Mouse (Mus musculus): ENCODE measurements around the gene Bhlhe41.

The Bhlhe41 gene

DNA sequence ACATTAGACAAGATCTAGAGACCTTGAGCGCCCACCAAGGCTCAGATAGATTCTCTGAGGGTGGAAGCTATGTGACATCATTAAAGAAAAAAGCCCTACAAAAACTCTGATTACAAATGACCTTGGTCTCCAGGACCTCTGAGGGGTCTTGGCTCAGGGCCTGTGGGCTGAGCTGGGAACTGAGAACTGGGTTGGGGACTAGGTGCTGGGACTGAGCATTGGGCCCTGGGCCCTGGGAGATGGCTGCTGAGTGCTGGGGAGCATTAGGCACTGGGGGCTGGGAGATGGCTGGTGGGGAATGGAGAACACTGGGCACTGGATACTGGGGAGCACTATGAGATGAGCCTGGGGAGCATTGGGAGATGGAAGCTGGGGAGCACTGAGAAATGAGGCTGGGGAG lies 19.3 kb downstream of the Bhlhe41 start:
- DNase-seq (ENCODE audit: extremely low spot score, low read depth, low spot score), result no peak

DNA sequence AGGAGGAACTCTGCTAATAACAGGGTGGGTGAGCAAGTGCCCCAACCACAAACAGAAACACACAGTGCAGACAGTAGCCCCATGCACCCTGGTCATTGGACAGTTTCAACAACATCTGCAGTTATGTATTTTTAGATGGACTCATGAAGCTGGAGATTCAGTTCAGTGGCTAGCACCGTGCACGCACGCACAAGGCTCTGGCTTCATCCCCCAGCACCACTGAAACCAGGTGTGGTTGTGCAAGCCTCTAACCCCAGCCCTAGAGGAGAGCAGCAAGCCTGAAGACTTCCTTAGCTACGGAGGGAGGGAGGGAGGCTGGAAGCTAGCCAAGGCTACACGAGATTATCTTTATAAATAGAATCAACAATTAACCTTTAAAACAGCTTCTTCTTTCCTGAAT lies 19.7 kb downstream of the Bhlhe41 start:
- DNase-seq (ENCODE audit: extremely low spot score, low read depth, low spot score), result no peak

- no peak for DNase-seq (ENCODE audit: extremely low spot score, low read depth, low spot score)
These were observed 30.0 kb downstream of the Bhlhe41 start for GRCm38 (mm10) chr6:145835359-145835758.

GRCm38 (mm10) chr6:145832927-145833326 lies 32.4 kb downstream of the Bhlhe41 start:
- no peak for DNase-seq (ENCODE audit: extremely low spot score, low read depth, low spot score)

- DNase-seq (ENCODE audit: extremely low spot score, low read depth, low spot score), result no peak
These were observed 34.7 kb downstream of the Bhlhe41 start for GRCm38 (mm10) chr6:145830617-145831016.

DNA sequence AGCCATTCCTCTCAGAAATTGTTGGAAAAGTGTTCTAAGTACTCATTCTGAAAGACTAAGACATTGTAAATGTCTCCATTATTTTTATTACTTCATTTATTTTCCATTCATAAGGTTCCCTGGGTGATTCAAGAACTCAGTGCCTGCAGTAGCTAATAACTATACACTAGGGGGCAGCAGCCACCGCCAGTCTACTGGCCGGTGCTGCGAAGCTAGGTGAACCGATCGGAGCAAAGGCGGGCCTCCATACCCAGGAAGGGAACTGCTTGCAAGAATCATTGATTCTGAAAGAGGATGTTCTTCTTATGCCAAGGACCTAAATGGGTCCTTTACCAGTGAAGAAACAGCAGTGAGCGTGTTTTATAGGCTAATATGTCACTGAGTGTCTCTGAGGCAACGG lies 35.2 kb downstream of the Bhlhe41 start:
- no peak for DNase-seq (ENCODE audit: extremely low spot score, low read depth, low spot score)

DNA sequence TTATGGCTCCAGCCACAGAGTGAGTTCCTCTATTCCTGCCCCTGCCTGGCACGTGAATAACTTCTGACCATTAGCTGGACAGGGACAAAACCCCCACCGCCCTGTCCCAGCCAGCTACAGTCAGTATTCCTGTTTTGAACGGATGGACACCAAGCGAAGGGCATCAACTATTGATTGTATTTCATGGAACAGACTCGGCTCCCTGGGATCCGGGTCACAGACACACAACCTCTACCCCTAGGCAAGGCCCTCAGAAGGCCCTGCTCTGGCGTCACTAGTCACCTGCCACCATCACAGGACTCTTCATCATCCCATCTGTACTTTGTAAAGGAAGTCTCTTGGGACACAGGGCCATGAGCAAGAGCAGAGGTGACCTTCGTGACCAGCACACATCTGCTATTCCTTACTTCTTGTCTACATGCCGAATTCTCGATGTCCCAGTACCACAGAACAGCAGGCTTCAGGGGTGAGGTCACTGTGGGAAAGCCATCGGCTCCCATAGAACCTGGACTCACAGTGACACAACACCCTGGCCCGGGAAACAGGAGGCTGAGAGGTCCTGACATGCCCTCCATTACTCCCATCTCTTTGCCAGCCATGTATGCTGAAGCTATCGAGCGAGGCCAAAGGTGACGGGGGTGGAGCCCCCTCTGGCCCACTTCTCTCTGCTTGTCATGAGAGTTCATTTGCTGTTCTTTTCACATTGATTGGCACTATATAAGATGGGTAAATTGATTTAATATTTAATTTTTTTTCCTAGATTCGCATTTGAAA lies 36.1 kb downstream of the Bhlhe41 start:
- DNase-seq (ENCODE audit: extremely low spot score, low read depth, low spot score), result no peak

- no peak for DNase-seq (ENCODE audit: extremely low spot score, low read depth, low spot score)
These were observed 39.1 kb downstream of the Bhlhe41 start for GRCm38 (mm10) chr6:145826305-145826704.

DNA sequence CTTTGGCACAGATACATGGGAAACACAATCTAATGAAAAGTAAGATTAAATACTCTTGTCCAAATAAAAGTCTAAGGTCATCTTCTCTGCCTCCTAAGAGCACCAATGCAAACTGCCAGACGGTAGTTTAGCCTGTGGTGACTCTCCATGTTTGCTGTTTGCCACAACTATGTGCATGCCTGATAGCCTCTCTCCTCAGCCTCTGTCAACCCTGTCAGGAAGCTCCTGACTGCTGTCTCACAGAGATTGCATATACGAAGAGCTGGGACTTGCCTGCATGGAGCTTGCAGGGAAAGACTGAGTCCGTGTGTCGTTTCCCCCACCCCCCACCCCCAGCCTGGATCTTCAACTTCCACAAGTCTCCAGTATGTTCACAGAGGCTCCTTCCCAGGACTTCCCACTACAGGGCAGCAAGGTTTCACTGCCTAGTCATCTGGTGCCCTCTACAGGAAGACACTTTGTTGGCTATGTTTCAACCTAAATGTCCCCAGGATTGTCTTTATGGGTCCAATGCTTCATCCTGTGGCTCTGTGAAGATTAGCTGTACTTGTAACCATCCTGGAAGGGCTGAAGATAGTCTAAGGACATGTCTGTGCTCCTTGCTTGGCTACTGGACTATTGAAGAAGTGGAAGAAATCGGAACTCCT lies 41.6 kb downstream of the Bhlhe41 start:
- DNase-seq (ENCODE audit: extremely low spot score, low read depth, low spot score), result no peak

GRCm38 (mm10) chr6:145823103-145823502 lies 42.3 kb downstream of the Bhlhe41 start:
- no peak for DNase-seq (ENCODE audit: extremely low spot score, low read depth, low spot score)

GRCm38 (mm10) chr6:145822218-145822617 lies 43.1 kb downstream of the Bhlhe41 start:
- no peak for DNase-seq (ENCODE audit: extremely low spot score, low read depth, low spot score)

DNA sequence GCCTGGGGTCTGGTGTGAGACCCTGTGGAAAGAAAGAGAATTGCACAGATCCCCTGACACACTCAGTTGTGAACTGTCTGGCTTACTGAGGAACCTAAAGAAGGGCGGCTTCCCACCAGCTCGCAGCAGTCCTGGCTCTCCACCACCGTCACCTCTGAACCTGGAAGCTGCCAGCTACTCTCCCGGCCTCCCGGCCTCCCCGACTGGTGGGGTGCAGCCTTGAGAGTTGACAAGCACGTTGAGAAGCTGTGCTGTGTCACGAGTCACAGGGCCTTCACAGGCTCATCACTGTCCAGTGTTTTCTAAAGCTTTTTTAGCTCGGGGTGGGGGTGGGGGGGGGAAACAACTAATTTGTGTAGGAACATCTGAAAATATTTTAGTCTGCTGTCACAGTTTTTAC lies 46.2 kb downstream of the Bhlhe41 start:
- no peak for DNase-seq (ENCODE audit: extremely low spot score, low read depth, low spot score)

- no peak for DNase-seq (ENCODE audit: extremely low spot score, low read depth, low spot score)
These were observed 50.2 kb downstream of the Bhlhe41 start for GRCm38 (mm10) chr6:145815200-145815599.

DNA sequence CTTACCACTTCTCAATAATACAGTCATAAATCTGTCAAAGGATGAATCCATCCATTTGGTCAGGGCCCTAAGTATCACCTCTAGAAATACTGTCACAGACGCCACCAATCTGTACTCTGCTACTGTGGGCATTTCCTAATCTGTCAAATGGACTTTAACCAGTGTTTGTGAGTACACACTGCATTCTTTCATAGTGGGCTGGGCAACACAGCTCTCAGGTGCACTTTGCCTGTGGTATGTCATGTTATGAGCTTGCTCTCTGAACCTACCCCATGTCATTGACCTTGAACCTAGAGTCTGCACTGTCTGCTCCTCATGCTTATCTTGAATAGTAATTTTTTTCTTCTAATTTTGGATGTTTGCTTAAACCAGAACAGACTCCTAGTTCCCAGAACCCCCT lies 54.2 kb downstream of the Bhlhe41 start:
- DNase-seq (ENCODE audit: extremely low spot score, low read depth, low spot score), result no peak

DNA sequence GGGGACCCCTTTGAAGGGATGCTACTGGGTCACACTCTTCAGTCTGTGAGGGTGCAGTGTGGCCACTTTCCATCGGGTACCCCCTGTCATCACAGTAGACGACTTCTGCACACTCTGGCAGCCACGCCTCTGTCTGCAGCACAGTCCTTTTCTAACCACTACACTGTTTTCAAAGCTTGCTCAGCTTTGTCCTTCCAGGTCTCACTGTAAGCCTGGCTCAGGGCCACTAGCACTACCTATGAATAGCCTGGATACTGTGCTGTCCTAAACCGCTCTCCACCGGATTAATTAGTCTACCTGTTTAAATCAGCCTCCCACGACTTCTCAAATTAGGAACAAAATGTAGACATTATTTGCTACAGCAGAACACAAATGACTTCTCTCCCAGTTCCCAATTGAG lies 55.3 kb downstream of the Bhlhe41 start:
- DNase-seq (ENCODE audit: extremely low spot score, low read depth, low spot score), result no peak

GRCm38 (mm10) chr6:145809566-145809965 lies 55.8 kb downstream of the Bhlhe41 start:
- no peak for DNase-seq (ENCODE audit: extremely low spot score, low read depth, low spot score)

Data from hindlimb bud, embryonic 11.5 days (tissue).